Mouse (Mus musculus) kidney, adult 2 months (tissue): ENCODE data around the gene Gnpnat1. TPM values are rescaled to one million over a fixed set of nuclear protein-coding genes. Genes with fewer than 3 reads are reported as not detected.

Source experiments
- DNase-seq: peaks from one replicate; pipeline ENCODE4 v3.0.0; 2021
- H3K27ac ChIP-seq: fragments of 200-500 bp; 2 replicates; pipeline ENCODE4 v1.5.1; 2012; ENCODE audit warnings: low read depth, low read length, control low read depth, inconsistent platforms; ENCODE audit not compliant: insufficient read depth
- H3K27me3 ChIP-seq: fragments of 200-500 bp; replicated peaks from 2 replicates; pipeline ENCODE4 v1.6.1; 2012; ENCODE audit warnings: mild to moderate bottlenecking, moderate library complexity, low read length, inconsistent platforms; ENCODE audit not compliant: control insufficient read depth, insufficient read depth
- H3K36me3 ChIP-seq: fragments of 200-500 bp; 2 replicates; pipeline ENCODE4 v1.6.1; 2012; ENCODE audit warnings: mild to moderate bottlenecking, moderate library complexity, low read length, inconsistent platforms; ENCODE audit not compliant: control insufficient read depth, insufficient read depth
- H3K4me1 ChIP-seq: fragments of 200-500 bp; 2 replicates; pipeline ENCODE4 v1.6.1; 2011; ENCODE audit warnings: low read length; ENCODE audit not compliant: control insufficient read depth, insufficient read depth
- H3K4me3 ChIP-seq: fragments of 200-500 bp; 2 replicates; pipeline ENCODE4 v1.5.1; 2011; ENCODE audit warnings: mild to moderate bottlenecking, low read depth, low read length, control low read depth; ENCODE audit not compliant: insufficient read depth
- CTCF ChIP-seq: fragments of 200-500 bp; conservative IDR thresholded peaks from 2 replicates; pipeline ENCODE4 v1.5.1; 2011; ENCODE audit warnings: low read depth, mild to moderate bottlenecking, control low read depth, low read length, moderate library complexity, mixed read lengths; ENCODE audit not compliant: insufficient read depth, insufficient read length
- POLR2A ChIP-seq: fragments of 200-500 bp; IDR thresholded peaks from one replicate; pipeline ENCODE4 v1.6.1; 2011; ENCODE audit warnings: low read depth, low read length, control low read depth
- WGBS: fragments of 180-500 bp; shearing (Covaris S2); methylation state at CpG from one replicate; pipeline ENCODE4 v1.1.7; 2018; 5-methylcytosine and 5-hydroxymethylcytosine counted together
- polyA plus RNA-seq: library from polyadenylated mRNA; depleted of rRNA; stranded (reverse); fragments of >200 nt; gene quantifications from 2 replicates; pipeline ENCODE4 v1.2.3, GENCODE M21; 2012

Gene Gnpnat1
- polyA plus RNA-seq, 1 experiment = 10.1 TPM

DNA sequence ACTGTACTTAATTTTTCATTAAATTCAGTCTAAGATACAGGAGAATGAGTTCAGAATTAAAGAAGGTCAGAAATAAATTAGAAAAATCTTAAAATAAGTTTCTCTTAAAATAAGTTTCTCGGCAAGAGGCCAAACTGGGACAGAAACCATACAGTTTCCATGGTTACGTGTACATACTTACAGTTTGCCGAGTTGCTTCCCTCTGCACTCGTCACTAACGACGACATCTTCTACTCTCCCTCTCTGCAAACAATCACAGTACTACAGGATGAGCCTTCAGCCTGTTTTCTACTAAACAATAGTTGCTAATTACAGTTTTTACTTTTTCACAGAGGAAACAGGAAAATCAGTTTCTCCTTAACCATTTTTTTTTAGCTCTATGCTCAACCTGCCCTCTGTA lies 24.0 kb downstream of the Gnpnat1 start:
- no peak overlapping the region for H3K27ac ChIP-seq
- peaks cover 8% of the 10 kb centered on the region; the same call in 1 of the 2 replicates for H3K4me1 ChIP-seq
- DNase-seq = no peak
- H3K36me3 ChIP-seq = peaks cover 2% of the 10 kb centered on the region; the same call in 1 of the 2 replicates
- TF ChIP-seq POLR2A (no peak), CTCF (no peak)
- no peak overlapping the region for H3K4me3 ChIP-seq
- 68% methylated on average over 6 of the region's 6 CpGs for WGBS
- H3K27me3 ChIP-seq = no peaks in the 10 kb centered on the region

DNA sequence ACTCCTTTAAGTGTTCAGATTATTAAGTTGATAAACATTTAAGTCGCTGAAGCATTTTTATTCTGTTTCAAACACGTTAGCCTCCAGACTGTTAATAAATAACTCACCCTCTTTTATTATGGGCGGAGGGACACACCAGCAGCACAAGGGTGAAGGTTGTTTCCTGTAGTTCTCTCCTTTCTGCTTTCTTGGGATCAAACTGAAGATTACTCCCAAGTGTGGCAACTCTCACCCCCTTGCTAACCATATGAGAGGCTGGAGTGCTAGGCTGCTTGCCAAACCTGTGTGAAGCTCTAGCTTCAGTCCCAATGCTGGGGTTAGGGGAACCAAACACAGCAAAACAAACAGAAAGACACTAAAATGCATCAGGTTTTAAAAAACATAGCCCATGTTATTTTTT lies 25.9 kb downstream of the Gnpnat1 start:
- H3K4me3 ChIP-seq = no peak overlapping the region
- peak overlapping the region; percentile 53 for H3K27ac ChIP-seq
- H3K36me3 ChIP-seq = peaks cover 2% of the 10 kb centered on the region; the same call in 1 of the 2 replicates
- peaks cover 8% of the 10 kb centered on the region; the same call in 1 of the 2 replicates for H3K4me1 ChIP-seq
- peak; percentile 79 for DNase-seq
- 23% methylated on average over 3 of the region's 3 CpGs for WGBS
- no peaks in the 10 kb centered on the region for H3K27me3 ChIP-seq
- TF ChIP-seq POLR2A = no peak
- no peak for TF ChIP-seq CTCF

DNA sequence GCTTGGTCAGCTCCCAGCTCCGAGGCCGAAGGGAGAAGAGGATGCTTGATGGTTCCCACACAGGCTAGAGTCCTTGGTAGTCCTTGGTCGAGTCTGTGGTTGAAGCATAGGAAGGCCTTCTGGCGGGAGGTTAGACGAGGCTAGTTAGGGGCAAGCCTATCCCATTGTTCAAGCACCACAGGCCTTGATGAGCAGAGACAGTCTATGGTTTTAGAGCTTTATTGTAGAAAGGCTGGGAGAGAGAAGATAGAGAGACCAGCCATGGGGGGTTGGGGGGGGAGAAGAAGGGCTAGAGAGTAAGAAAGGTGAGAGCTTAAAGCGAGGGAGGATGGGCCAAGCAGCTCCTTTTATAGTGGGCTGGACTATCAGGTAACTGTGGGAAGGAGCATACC lies 39.5 kb downstream of the Gnpnat1 start:
- no peaks in the 10 kb centered on the region for H3K27me3 ChIP-seq
- no peaks in the 10 kb centered on the region for H3K4me1 ChIP-seq
- no peak overlapping the region for H3K4me3 ChIP-seq
- 92% methylated on average over 6 of the region's 6 CpGs for whole genome bisulfite sequencing
- H3K36me3 ChIP-seq = peaks cover 9% of the 10 kb centered on the region
- H3K27ac ChIP-seq = no peak overlapping the region
- no peak for TF ChIP-seq POLR2A
- no peak for DNase-seq

DNA sequence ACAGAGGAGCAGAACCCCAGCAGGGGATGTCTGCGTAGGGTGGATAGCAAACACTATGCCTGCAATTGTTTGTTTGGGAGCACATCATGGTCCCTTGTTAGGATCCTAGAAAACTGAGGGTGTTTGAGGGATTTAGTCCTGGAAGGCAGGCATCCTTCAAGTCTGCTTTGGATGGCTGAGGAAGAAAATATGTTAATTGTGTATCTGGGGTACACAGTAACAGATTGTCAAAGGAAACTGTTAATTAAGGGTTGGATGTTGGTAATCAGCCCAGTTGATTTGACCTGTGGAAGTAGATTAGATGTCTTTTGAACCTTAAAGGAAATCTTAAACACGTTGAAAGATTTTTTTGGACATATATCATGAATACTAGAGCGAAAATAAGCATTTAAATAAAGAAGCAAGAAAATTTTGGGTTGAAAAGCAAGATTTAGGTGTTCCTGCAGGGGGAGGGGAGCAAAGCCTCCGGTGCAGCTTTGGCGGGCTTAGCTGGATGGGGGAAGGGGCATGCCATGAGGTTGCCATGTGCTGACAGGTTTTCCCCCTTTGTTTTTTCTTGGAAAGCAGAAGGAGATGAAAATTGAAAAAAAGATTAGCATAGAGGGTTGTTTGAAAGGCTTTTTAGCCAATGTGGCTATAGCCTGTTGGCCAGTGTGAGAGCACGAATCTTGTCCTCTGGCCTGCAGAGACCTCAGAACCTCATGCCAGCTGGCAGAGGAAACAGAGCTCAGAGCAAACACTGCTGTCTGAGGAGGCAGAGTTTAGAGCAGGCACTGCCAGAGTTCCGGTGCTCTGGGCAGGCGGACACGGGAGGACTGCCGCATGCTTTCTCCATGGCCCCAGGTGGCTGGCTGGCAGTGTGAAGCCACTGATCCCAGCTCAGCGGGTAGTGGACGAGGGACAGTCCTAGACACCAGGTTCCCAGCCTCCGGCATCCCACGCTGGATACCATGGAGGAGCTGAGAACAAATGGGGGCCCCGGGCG lies 40.2 kb downstream of the Gnpnat1 start:
- Histone ChIP-seq H3K4me3 (no peak overlapping the region), H3K27ac (no peak overlapping the region), H3K27me3 (no peaks in the 10 kb centered on the region), H3K36me3 (peaks cover 5% of the 10 kb centered on the region), H3K4me1 (no peaks in the 10 kb centered on the region)
- DNase-seq = peak; percentile 76
- TF ChIP-seq CTCF (no peak), POLR2A (no peak)
- WGBS = 86% methylated on average over 16 of the region's 16 CpGs

DNA sequence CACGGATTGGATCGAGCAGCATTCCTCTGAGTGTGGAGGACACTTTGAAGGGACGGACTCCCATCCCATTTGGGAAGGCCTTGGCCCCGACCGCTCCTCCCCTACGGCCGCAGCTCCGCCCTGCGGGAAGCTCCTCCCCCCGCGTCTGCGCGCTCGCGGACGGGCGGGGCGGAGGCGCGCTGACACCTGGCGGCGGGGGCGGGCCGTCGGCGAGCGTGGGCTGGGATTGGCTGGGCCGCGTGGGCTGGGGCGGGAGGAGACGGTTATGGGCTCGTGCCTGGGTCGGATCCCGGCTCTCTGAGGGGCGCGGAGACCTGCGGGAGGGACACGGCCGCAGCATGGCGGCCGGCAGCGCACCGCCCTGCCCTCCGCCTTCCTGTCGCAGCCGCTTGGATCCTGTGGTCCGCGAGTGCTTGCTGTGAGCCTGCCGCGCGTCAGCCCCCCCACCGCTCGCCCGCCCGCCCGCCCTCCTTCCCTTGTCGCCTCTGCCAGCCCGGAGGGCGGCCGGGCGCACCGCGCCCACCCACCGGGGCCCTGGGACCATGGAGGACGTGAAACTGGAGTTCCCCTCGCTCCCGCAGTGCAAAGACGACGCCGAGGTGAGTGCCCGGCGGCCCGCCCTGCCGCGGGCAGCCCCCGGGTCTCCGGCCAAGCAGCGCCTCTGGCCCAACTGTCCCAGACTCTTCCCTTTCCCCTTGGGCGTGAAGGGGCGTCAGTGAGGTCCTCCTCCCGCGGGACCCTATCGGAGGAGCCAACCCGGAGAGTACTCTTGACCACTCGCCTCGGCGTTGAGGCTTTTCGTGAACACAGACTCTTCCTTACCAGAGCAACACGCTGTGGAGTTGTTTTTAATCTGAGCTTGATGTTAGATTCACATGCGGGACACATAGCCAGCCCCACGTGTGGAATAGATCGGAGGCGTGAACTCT lies 53.5 kb downstream of the Gnpnat1 start, which contains the start of gene Styx:
TSS of gene Styx (plus strand) at position 163 of the 929 bp plus-strand sequence.
- TF ChIP-seq CTCF (no peak), POLR2A (no peak)
- peak within 1 kb of the TSS; percentile 87 for H3K4me3 ChIP-seq
- peaks cover 8% of the 10 kb centered on the region for H3K36me3 ChIP-seq
- H3K4me1 ChIP-seq = peaks cover 3% of the 10 kb centered on the region; the same call in 1 of the 2 replicates
- no peaks in the 10 kb centered on the region for H3K27me3 ChIP-seq
- peak; percentile 97 for DNase-seq
- no peak within 1 kb of the TSS for H3K27ac ChIP-seq
- WGBS = under 1% methylated on average over 87 of the region's 93 CpGs

DNA sequence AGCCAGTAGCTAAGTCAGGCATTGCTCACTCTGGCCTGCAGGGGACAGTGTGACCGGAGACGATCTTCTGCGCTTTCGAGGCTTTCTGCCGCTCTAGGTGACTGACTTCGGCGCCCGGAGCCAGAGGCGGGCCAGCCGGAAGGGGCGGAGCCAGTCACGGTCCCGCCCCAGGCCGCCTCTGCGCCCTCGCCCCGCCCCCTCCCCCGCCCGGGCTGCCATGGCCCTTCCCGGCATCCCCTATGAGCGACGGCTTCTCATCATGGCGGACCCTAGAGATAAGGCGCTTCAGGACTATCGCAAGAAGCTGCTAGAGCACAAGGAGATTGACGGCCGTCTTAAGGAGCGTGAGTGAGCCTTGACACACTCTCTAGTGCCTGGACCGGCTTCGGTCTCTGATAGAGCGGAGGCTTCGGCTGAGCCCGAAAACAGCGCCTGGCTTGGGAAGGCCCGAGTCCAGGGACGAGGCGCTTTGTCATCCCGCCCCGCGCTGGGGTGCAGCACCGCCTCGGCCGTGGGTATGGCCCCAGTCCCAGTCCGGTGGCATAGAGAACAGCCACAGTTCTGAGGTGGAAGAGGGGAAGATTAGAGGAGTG lies 75.0 kb downstream of the Gnpnat1 start, which contains the start of gene Psmc6:
TSS of gene Psmc6 (plus strand) at position 200 of the 593 bp plus-strand sequence.
- DNase-seq = peak; percentile 96
- TF ChIP-seq POLR2A = no peak
- peak; percentile 92 for TF ChIP-seq CTCF
- Histone ChIP-seq H3K4me3 (peak within 1 kb of the TSS; percentile 73), H3K36me3 (peaks cover 3% of the 10 kb centered on the region), H3K27me3 (no peaks in the 10 kb centered on the region), H3K27ac (peak within 1 kb of the TSS; percentile 61), H3K4me1 (no peaks in the 10 kb centered on the region)
- under 1% methylated on average over 44 of the region's 44 CpGs for WGBS
